Mouse (Mus musculus) lung, postnatal 4 days (tissue): ENCODE results near the gene Grid2.

Experiments
- DNase-seq, 2 experiments: peaks; one replicate each; pipeline ENCODE4 v3.0.0; 2021

Grid2 gene

GRCm38 (mm10) chr6:64733311-64733710 lies 1477.6 kb downstream of the Grid2 start:
- DNase-seq, result no peak

GRCm38 (mm10) chr6:64734441-64735320 lies 1479.0 kb downstream of the Grid2 start:
- no peak for DNase-seq

- no peak for DNase-seq
Measured at GRCm38 (mm10) chr6:64736317-64736716, 1480.6 kb downstream of the Grid2 start.

GRCm38 (mm10) chr6:64742915-64743489 lies 1487.3 kb downstream of the Grid2 start:
- DNase-seq, result no peak
